Mouse (Mus musculus) stomach, postnatal 0 days (tissue): ENCODE measurements at regions not wholly inside any gene's neighbourhood (a gene's known extent, or its start where the extent isn't known, plus 50 kb on each side); places are given as distances from the start of the nearest gene placed in this dataset.
"Not testable (repeated sequence)": the region's sequence is repeated elsewhere in the genome, so short reads cannot be mapped to it uniquely, and the experiment has no call there.

ENCODE experiments used
- CTCF ChIP-seq: IDR thresholded peaks from 2 replicates; pipeline ENCODE4 v1.5.1; 2016; ENCODE audit warnings: antibody characterized with exemption, low read depth, mild to moderate bottlenecking, moderate library complexity
- EP300 ChIP-seq: optimal IDR thresholded peaks from 2 replicates; pipeline ENCODE3; 2016; ENCODE audit warnings: antibody characterized with exemption

- not testable (repeated sequence) for TF ChIP-seq CTCF, EP300
Observed at GRCm38 (mm10) chr5:4384719-4385118, 192.6 kb downstream of the Mterf1b start.
